Mouse (Mus musculus): Measurements from ENCODE around the gene Safb.

Safb gene

DNA sequence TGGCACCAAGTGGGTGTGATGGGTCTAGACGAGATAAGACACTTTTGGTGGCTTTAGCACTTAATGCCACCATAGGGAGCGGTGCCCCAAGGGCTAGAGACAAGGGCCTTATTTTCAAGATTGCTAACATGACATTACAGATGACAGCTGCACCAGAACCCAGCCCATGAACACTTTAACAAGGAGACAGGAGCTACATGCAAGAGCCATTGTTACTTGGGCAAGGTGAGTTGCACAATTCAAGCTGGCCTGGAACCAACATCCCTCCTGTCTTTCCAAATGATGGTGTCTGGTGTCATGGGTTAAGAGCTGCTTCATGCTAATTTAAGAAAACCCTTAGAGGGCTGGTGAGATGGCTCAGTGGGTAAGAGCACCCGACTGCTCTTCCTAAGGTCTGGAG lies 25.2 kb upstream of the Safb start:
- peak; percentile 84 for DNase-seq (ENCODE audit: extremely low read depth, low read depth, low spot score)

DNA sequence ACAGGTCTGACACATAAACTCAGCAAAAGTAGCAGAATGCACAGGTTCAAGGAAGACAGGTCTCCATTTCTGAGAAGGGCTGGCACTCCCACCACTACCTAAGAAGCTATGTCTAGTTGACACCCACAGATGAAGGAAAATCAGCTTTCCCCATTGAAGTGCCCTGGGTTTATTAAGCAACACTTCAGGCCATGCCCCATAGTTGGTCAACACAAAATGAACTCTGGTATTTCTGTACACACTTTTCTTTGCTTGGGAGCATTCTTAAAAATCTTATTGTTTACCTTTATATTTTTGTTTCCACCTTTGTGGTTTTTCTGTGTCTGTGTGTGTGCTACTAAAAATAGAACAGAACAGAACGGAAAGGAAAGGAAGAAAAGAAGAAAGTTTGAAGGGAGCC lies 24.5 kb upstream of the Safb start:
- no peak for DNase-seq (ENCODE audit: extremely low read depth, low read depth, low spot score)

DNA sequence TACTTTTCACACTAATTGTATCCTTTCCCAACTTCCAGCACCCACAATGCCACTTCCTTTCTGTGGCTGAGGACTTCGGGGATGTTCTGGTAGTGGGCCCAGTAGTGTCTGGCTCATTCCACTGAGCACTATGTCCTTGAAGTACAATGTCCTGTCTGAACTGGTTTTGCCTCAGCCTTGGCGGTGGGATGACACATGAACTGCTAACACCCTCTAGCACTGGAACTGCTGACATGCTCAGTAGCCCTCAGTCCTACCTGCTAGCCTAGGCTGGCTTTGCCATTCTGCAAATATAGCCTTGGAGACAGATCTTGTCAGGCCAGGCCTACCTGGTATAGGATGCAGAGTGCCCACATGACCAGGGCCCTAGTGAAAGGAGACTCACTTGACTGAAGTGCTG lies 22.8 kb upstream of the Safb start:
- DNase-seq (ENCODE audit: extremely low read depth, low read depth, low spot score): no peak

DNA sequence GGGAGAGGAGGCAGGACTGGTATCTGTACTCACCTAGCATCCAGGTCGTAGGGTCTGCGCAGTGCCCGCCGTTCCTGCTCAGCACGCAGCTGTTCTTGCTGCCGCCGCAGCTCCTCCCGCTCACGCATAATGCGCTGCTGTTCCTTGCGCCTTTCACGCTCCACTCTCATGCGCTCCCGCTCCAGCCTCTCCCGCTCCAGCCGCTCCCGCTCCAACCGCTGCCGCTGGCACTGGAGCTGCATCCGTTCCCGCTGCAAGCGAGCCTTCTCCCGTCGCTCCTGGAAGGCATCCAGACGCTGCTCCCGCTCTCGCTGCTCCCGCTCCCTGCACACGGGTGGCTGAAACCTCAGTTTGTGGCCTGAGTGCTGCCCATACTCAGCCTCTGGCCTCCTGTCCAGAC lies 18.3 kb upstream of the Safb start:
- no peak for DNase-seq (ENCODE audit: extremely low read depth, low read depth, low spot score)

DNA sequence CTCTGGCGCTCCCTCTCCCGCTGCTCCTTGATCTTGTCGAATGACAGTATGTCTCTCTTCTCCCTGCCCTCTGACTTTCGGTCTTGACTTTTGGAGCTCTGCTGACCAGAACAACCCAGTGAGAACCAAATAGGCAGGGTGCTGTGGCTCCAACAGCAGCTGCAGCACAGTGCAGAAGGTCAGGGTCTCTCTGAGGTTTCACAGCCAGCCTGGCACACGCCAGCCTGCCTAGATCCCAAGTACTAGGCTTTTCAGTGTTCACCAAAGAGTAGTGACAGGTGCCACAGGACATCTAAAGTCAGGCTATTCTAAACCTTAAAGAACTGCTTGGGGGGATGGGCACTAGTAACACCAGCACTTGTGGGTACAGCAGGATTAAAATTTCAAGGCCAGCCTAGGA lies 17.7 kb upstream of the Safb start:
- DNase-seq (ENCODE audit: extremely low read depth, low read depth, low spot score): no peak

DNA sequence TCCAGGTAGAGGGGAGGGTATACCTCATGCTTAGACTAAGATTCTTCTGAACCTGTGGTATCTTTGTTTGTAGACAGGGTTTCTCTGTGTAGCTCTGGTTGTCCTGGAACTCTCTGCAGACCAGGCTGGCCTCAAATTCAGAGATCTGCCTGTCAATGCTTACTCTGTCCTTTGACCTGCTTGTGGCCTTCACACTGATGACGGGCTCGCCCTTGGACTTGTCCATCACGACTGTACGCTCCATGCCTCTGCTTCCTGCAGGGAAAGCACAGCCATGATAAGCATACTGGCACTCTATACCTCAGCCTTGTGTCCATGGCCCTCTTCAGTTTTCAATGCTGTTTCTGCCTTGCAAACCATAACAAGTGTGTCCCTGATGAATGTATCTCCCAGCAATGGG lies 17.3 kb upstream of the Safb start:
- no peak for DNase-seq (ENCODE audit: extremely low read depth, low read depth, low spot score)

DNA sequence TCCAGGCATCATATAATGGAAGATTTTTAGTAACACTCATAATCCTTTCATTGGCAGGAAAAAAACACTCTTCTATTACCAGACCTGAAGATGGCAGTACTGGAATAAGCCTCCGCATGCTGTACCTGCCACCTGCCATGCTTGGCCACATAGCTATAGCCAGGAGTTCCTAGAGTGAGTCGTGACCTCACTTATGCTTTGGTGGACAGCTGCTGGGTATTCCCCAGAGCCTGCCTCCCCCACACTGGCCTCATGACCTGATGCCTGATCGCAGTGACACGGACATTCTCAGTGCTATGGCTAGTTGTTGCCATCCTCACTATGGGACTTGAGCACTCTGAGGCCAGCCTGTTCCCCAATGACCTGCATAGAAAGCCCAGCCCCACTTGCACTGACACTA lies 14.3 kb upstream of the Safb start:
- DNase-seq (ENCODE audit: extremely low read depth, low read depth, low spot score): no peak

DNA sequence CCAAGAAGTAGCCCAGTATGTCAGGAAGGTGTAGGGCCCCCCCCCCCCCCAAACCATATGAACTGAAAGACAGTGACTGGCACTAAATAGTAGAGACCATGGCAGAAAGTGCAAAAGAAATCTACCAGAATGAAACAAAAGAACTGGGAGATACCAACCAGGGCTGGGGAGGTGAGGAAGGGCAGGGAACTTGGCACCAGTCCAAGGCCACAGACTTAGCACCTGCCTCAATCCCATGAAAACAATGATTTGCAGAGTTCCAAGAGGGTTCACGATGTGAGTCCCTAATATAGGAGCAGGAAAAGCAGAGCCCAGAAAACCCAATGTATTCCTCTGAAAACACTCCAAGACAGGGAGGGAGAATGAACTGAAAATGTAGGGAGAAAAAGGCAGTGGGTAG lies 12.5 kb upstream of the Safb start:
- DNase-seq (ENCODE audit: extremely low read depth, low read depth, low spot score): no peak

DNA sequence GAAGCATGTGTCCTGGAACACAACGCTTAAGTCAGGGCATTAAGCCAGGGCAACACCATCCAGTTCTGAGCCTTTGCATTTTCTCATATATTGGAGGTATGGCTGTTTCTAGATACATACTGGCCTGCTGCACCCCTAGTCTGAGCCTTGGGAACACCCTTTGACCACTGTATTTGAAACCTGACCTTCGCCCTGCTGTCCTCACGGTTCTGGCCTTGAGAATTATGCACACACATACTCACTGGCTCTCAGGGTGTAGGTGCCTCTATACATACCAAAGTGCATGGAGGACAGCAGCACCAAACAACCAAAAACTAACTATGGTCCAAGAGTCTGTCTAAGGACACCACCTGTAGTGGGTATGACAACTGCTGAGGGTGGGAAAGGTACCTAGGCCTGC lies 11.7 kb upstream of the Safb start:
- DNase-seq (ENCODE audit: extremely low read depth, low read depth, low spot score): no peak

DNA sequence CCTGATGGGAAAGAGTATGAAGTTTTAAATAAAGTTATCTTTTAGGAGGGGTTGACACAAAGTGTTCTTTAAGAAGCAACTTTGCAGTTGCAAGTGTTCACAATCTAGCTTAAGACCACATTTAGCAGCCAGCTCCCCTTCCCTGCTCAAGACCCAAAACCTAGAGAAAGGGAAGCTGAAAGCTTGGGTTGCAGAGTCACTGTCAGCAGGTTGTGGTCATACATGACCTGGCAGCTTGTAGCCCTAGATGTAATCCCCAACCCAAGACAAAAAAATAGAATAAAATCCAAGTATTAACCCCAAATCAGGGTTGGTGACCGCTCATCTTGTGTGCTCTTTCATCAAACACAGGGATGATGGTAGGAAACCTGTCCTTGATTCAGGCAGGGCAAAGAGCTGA lies 1.6 kb upstream of the Safb start:
- DNase-seq (ENCODE audit: extremely low read depth, low read depth, low spot score): no peak

DNA sequence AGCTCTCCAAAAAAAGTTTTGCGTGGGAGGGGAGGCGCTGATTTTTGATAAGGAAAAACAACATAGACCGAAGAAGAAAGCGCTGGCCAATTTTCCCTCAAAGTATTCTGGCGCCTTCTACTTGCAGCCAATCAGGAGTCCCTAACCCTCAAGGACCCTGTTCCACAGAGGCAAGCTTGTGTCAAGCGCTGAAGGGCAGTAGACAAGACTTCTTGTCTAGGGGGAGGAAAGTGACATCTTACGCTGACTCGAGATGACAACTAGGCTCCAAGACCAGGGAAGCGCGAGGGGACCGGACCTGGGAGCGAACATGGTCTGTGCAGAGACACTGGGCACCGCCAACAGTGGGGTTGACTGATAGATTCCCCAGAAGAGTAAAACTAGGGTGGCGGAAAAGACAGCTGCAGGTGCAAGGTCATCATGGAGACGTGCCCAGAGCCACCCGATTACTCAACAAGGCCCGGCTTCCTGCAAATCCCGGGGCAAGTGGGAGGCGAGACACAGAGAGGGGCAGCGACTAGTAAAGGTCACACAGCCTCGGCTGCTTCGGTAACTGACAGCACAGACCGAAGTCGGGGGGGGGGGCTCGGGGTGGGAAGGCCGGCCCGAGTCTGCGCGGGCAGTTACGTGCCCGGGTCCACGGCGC lies 891 bp upstream of the Safb start:
- no peak for DNase-seq (ENCODE audit: extremely low read depth, low read depth, low spot score)

DNA sequence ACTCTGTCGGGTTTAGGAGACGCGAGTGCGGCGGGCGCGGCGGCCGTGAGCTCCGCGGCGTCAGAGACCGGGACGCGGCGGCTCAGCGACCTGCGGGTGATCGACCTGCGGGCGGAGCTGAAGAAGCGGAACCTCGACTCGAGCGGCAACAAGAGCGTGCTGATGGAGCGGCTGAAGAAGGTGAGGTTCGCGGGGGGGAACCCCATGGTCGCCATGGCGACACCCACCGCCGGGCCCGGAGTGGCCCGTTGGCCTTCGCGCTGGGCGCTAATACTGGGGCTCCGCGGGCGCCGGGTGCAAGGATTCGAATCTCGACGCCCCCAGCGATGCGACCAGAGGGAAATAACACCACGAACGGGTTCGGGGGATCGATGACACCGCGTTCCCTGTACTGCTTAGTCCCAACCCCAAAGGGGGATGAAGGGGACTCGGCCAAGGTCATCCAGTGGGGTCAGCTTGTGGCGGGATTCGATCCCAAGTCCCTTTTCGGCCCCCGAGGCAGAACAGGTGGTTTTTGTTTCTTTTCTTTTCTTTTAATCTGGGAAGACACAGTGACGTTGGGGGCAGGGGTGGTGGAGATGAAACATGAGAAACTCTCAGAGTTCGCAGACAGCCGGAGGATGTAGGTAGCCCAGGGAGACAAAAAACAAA lies 671 bp downstream of the Safb start:
- no peak for DNase-seq (ENCODE audit: extremely low read depth, low read depth, low spot score)

DNA sequence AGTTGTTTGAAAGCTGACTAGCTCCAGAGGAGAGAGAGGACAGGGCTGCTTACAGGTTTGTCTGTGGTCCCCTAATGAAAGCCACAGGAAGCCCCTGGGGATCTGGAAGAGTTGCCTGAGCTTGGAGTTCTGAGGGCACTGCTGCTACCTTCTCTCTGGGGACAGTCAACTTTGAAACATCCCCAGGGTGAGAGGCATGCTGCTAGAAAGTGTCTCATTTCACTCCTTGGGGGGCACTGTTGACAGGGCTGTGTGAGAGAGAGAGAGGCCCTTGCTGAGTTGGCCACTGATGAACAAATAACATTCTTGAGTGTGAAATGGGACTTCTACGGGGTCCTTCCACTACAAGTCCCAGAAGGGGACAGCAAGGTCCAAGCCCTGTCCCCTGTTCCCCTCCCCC lies 3.1 kb downstream of the Safb start:
- DNase-seq (ENCODE audit: extremely low read depth, low read depth, low spot score): no peak

DNA sequence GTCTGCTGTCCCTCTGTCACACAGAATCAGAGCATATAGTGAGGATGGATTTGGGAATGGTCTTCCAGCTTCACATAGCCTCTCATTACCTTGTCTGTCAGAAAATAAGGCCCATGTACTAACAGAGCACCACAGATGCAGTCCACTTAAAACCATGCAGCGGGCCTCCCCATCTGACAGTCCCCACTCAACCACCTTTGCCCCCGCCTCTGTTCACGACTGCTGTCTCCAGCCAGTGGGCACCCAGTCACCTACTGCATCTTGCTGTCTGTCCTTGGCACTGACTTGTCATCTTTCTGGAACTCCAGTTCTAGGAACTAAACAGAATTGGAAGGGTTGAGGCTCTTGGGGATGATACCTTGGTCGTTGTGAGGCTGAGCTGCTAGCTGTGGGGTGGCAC lies 4.3 kb downstream of the Safb start:
- no peak for DNase-seq (ENCODE audit: extremely low read depth, low read depth, low spot score)

DNA sequence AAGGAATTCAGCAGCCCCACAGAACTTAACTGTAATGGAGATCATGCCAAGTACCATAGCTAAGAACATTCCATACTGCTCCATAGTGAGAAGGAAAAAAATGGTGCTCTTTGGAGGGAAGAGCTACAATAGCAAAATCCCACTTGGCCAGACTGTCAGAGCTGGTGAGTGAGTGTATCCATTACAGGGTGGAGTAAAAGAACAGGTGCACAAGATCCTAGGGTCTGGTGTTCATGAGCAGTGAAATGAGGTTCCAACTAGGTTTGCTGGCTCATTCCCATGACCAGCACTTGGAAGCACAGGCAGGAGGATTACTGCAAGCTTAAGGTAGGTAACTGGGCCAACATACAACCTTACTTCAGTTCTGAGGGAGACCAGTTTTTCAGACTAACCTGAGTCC lies 7.9 kb downstream of the Safb start:
- no peak for DNase-seq (ENCODE audit: extremely low read depth, low read depth, low spot score)

DNA sequence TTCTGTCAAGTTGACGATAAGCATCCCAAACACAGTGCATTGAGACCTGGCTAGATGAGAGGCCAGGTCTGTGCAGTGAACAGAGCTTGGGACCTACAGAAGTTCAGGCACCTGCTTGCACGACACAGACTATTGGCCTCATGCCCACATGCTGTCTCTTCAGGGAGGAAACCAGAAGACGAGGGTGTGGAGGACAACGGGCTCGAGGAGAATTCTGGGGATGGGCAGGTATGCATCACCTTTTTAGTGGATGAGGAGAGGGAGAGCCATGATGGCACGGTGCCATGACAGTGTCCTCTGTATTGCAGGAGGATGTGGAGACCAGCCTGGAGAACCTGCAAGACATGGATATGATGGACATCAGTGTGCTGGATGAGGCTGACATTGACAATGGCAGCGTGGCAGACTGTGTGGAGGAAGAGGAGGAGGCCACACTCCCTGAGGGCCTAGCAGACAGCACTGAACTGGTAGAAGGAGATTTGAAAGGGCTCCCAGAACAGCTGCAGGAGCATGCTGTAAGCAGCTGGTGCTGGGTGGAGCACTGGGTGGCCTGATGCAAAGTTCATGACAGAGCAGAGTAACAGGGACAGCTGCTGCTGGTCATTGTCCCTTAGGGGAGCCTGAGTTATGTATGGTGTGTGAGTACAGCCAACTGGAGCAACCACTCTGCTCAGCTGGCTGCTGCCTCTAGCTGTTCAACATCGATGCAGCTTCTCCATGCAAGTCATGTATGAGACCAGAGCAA lies 9.1 kb downstream of the Safb start:
- no peak for DNase-seq (ENCODE audit: extremely low read depth, low read depth, low spot score)

DNA sequence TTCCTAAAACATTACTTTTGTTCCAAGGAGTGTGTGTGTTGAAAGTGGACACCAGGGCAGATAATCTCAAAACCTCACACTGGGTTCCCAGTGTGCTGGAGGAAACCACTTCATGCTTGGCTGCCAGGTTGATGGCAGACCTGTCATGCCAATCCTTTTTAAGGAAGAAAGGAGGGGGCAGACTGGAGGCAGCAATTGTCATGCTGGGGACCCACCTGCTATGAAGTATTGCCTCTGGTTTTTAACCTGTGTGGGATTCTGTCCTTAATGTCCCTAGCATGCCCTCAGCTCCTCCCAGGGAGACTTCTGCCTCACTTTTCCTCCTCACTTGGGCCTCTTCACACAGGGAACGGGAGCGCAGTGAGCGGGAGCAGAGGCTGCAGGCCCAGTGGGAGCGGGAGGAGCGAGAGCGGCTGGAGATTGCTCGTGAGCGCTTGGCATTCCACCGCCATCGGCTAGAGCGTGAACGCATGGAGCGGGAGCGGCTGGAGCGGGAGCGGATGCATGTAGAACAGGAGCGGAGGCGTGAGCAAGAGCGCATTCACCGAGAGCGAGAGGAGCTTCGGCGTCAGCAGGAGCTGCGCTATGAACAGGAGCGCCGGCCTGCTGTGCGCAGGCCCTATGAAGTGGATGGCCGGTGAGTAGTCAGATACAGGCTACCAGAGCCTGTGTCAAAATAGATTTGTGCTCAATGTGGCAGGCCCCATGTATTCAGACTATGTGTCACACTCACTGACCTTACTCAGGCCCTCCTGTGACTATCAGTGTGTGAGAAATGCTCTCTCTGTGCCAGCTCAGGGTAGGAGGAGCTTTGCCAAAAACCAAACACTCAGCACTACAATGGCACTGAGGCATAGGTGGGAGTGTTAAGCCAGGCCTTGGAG lies 18.8 kb downstream of the Safb start:
- no peak for DNase-seq (ENCODE audit: extremely low read depth, low read depth, low spot score)

DNA sequence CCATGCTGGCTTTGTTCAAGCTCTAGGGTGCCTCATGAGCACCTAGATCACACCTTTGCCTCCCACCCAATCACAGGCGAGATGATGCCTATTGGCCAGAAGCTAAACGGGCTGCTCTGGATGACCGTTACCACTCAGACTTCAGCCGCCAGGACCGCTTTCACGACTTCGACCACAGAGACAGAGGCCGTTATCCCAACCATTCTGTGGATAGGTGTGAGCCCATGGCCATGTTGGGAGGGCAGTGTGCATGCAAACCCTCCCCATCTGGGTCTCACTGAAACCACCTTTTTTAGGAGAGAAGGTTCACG lies 19.4 kb downstream of the Safb start:
- no peak for DNase-seq (ENCODE audit: extremely low read depth, low read depth, low spot score)

DNA sequence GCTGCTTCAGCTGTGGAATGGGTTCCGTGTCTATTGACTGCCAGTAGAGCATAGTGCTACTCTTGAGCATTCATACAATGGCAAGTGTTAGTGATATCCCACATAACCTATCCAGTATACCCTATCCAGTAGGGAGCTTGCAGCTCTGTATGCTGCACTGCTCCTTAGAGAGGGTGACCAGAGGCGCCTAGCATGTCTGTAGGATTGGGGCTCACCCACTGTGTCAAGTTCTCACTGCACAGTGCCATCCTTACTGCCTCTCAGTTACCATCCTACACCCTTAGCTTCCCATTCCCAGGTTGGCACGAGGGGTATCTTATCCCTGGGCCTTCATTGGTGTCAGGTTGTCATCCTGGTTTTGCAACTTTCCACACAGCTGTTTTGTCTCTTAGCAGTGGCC lies 19.8 kb downstream of the Safb start:
- no peak for DNase-seq (ENCODE audit: extremely low read depth, low read depth, low spot score)

DNA sequence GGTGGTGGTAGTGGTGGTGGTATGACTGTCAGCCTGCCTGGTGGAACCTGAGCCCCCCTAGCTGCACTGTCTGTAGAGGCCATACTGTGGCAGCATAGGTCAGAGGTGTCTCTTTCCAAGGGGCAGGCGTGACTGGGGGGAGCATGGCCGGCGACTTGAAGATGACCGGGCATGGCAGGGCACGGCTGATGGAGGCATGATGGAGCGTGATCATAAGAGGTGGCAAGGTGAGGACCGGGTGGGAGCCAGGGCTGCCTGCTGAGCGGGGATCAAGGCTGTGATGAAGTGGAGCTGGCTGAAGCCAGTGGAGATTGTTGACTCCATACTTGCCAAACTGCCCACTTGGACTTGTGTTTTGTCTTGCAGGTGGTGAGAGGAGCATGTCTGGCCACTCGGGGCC lies 20.8 kb downstream of the Safb start:
- no peak for DNase-seq (ENCODE audit: extremely low read depth, low read depth, low spot score)

DNA sequence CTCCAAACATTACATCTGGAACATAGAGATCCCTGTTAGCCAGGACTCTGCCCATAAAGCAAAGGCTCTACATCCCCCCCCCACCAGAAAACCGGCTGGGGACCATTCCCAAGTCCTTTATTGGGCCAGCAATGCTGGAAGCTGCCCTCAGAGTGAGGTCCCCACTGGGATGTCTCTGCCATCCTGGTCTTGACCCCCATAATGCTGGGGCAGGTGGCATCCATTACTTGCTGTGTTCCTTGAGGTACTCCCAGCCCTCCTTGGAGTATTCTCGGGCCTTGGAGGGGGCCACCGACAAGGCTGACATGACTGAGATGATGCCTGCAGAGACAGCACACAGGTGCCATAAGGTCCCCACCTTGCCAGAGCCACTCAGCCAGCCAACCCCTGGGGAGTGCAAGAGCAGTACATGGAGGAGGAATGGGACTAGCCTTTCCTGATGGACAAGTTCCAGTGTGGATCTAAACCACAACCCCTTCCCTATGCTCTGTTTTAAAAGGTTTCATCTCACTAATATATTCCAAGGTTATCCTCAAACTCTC lies 23.0 kb downstream of the Safb start:
- no peak for DNase-seq (ENCODE audit: extremely low read depth, low read depth, low spot score)
